Mouse (Mus musculus) forebrain, embryonic 11.5 days (tissue): ENCODE measurements at regions not wholly inside any gene's neighbourhood (a gene's known extent, or its start where the extent isn't known, plus 50 kb on each side); places are given as distances from the start of the nearest gene placed in this dataset.

Experiments
- ATAC-seq: fragments of 200-750 bp; cut with Nextera tagmentation; replicated peaks from 2 replicates; pipeline ENCODE4 v1.8.0; 2017; ENCODE audit warnings: moderate TSS enrichment; ENCODE audit not compliant: low FRiP score
- DNase-seq: peaks from one replicate; pipeline ENCODE4 v3.0.0-alpha.2; 2017; ENCODE audit warnings: low spot score
- H3K27ac ChIP-seq: fragments of 300-500 bp; sonication (generic); 2 replicates; pipeline ENCODE4 v1.5.1; 2014; ENCODE audit warnings: low read depth, low read length
- H3K27me3 ChIP-seq: fragments of 300-500 bp; sonication (generic); 2 replicates; pipeline ENCODE4 v1.6.1; 2014; ENCODE audit warnings: mild to moderate bottlenecking, low read length, mixed read lengths; ENCODE audit not compliant: control insufficient read depth, insufficient read depth
- H3K36me3 ChIP-seq: fragments of 300-500 bp; sonication (generic); 2 replicates; pipeline ENCODE4 v1.6.1; 2014; ENCODE audit warnings: mild to moderate bottlenecking, low read length, moderate library complexity, mixed read lengths; ENCODE audit not compliant: control insufficient read depth, insufficient read depth
- H3K4me1 ChIP-seq: fragments of 300-500 bp; sonication (generic); replicated peaks from 2 replicates; pipeline ENCODE4 v1.6.1; 2014; ENCODE audit warnings: low read length, mixed read lengths; ENCODE audit not compliant: control insufficient read depth, insufficient read depth
- H3K4me2 ChIP-seq: fragments of 300-500 bp; sonication (generic); 2 replicates; pipeline ENCODE4 v1.6.1; 2014; ENCODE audit warnings: low read depth, mild to moderate bottlenecking, low read length, moderate library complexity, mixed read lengths; ENCODE audit not compliant: severe bottlenecking
- H3K4me3 ChIP-seq: fragments of 300-500 bp; sonication (generic); 2 replicates; pipeline ENCODE4 v1.5.1; 2014; ENCODE audit warnings: low read depth, low read length
- H3K9ac ChIP-seq: fragments of 300-500 bp; sonication (generic); 2 replicates; pipeline ENCODE4 v1.6.1; 2014; ENCODE audit warnings: low read length
- H3K9me3 ChIP-seq: fragments of 300-500 bp; sonication (generic); 2 replicates; pipeline ENCODE4 v1.6.1; 2016; ENCODE audit warnings: low read length, mixed read lengths; ENCODE audit not compliant: control insufficient read depth
- WGBS: fragments of 180-500 bp; shearing (Covaris S2); extraction: QIAGEN DNeasy Blood & Tissue Kit; methylation state at CpG from one replicate; pipeline ENCODE4 v1.1.7; 2014; 5-methylcytosine and 5-hydroxymethylcytosine counted together
- microRNA counts: library from miRNA; unstranded; fragments of <30 nt; microRNA quantifications from one replicate; lab custom pipeline; 2015
- microRNA-seq: library from miRNA; unstranded; fragments of <30 nt; microRNA quantifications from one replicate; pipeline ENCODE4, GENCODE M21; 2016; ENCODE audit not compliant: insufficient number of aligned reads

- Histone ChIP-seq H3K9me3 (no peaks in the 10 kb centered on the region), H3K36me3 (no peaks in the 10 kb centered on the region), H3K4me1 (no peaks in the 10 kb centered on the region), H3K4me3 (no peak overlapping the region), H3K27ac (no peak overlapping the region), H3K9ac (no peak overlapping the region), H3K27me3 (no peaks in the 10 kb centered on the region), H3K4me2 (no peak overlapping the region)
- ATAC-seq (peak; percentile 42; the same call in 1 of the 2 replicates), DNase-seq (peak; percentile 50)
- 40% methylated on average over 8 of the region's 8 CpGs for WGBS
Observed at GRCm38 (mm10) chr9:89813616-89814318, 75.5 kb upstream of the Ankrd34c start.

GRCm38 (mm10) chr9:89807381-89807780, 69.1 kb upstream of the Ankrd34c start:
- 28% methylated on average over 6 of the region's 6 CpGs for WGBS

GRCm38 (mm10) chr9:89802658-89803057, 64.4 kb upstream of the Ankrd34c start:
- no peak overlapping the region for H3K9ac ChIP-seq
- no peak overlapping the region for H3K4me3 ChIP-seq
- H3K27me3 ChIP-seq: no peaks in the 10 kb centered on the region
- no peaks in the 10 kb centered on the region for H3K9me3 ChIP-seq
- no peak for DNase-seq
- ATAC-seq: no peak
- H3K4me1 ChIP-seq: no peaks in the 10 kb centered on the region
- H3K27ac ChIP-seq: no peak overlapping the region
- WGBS: 85% methylated on average over 10 of the region's 10 CpGs
- no peaks in the 10 kb centered on the region for H3K36me3 ChIP-seq
- no peak overlapping the region for H3K4me2 ChIP-seq

More at GRCm38 (mm10) chr9:89807381-89807780, 69.1 kb upstream of the Ankrd34c start:
- Histone ChIP-seq H3K9ac (no peak overlapping the region), H3K27me3 (no peaks in the 10 kb centered on the region), H3K4me2 (no peak overlapping the region), H3K36me3 (no peaks in the 10 kb centered on the region), H3K9me3 (no peaks in the 10 kb centered on the region), H3K4me3 (no peak overlapping the region), H3K4me1 (no peaks in the 10 kb centered on the region), H3K27ac (no peak overlapping the region)
- ATAC-seq (0 out of 2 replicates have a peak, but pooled peaks have one; percentile 24), DNase-seq (no peak)

- ATAC-seq: peak; percentile 67
- H3K9ac ChIP-seq: no peak overlapping the region
- no peak overlapping the region for H3K27ac ChIP-seq
- H3K27me3 ChIP-seq: no peaks in the 10 kb centered on the region
- 8% methylated on average over 6 of the region's 6 CpGs for WGBS
- DNase-seq: peak; percentile 81
- H3K4me2 ChIP-seq: no peak overlapping the region
- H3K36me3 ChIP-seq: no peaks in the 10 kb centered on the region
- H3K4me3 ChIP-seq: no peak overlapping the region
- no peaks in the 10 kb centered on the region for H3K9me3 ChIP-seq
- no peaks in the 10 kb centered on the region for H3K4me1 ChIP-seq
Observed at GRCm38 (mm10) chr9:89793018-89793417, 54.7 kb upstream of the Ankrd34c start.

GRCm38 (mm10) chr9:89789926-89790325, 51.7 kb upstream of the Ankrd34c start:
- 77% methylated on average over 5 of the region's 5 CpGs for WGBS
- H3K4me3 ChIP-seq: no peak overlapping the region
- no peak for DNase-seq
- no peak for ATAC-seq
- H3K27me3 ChIP-seq: no peaks in the 10 kb centered on the region
- H3K27ac ChIP-seq: no peak overlapping the region
- no peaks in the 10 kb centered on the region for H3K36me3 ChIP-seq
- H3K4me1 ChIP-seq: no peaks in the 10 kb centered on the region
- H3K4me2 ChIP-seq: no peak overlapping the region
- no peaks in the 10 kb centered on the region for H3K9me3 ChIP-seq
- H3K9ac ChIP-seq: no peak overlapping the region

- WGBS: 95% methylated on average over 1 of the region's 1 CpGs
- Histone ChIP-seq H3K4me3 (no peak overlapping the region), H3K27me3 (no peaks in the 10 kb centered on the region), H3K4me2 (no peak overlapping the region), H3K9me3 (no peaks in the 10 kb centered on the region), H3K4me1 (no peaks in the 10 kb centered on the region), H3K27ac (no peak overlapping the region), H3K36me3 (no peaks in the 10 kb centered on the region), H3K9ac (no peak overlapping the region)
- DNase-seq (no peak), ATAC-seq (no peak)
Observed at GRCm38 (mm10) chr9:89788651-89789050, 50.4 kb upstream of the Ankrd34c start.

MicroRNAs encoded in the stretch of these regions (microRNA counts, 519-probe panel; counts per million panel counts)
- 31.2 counts per million for microRNA mmu-miR-184 (lab: Ali Mortazavi, UCI)

Small RNAs in the stretch of these regions (microRNA-seq; reads per million reads assigned to microRNA genes)
- gene Mir184: 4.2 reads per million
